Mouse (Mus musculus): Measurements from ENCODE around the gene Cd59a. TPM values are rescaled to one million over a fixed set of nuclear protein-coding genes. Genes with fewer than 3 reads are reported as not detected.

The Cd59a gene
- polyA plus RNA-seq, 1 experiment from 2014 or later: 11.2 TPM

DNA sequence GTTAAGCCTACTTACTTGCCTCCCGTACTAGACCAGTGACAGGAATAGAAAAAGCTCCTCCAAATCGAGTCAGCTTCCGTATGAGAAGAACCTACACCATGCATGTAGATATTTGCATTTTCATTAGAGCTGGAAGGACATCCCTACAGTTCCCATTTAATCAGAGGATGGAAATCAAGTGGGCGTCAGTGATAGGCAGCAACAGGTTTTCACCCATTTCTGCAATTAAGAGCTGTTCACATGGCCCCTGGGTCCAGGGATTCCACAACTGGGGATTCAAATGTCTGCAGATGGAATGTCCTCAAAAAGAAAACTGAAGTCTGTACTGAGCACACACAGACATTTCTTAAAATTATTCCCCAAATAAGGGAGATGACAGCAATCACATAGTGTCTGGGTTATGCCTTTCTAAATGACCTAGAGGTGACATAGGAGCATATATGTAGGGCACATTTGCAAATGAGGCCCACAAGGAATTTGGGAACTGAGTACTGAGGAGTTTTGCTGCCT lies 68.4 kb downstream of the Cd59a start:
- no peak overlapping the region for H3K4me2 ChIP-seq (ENCODE audit: low read length)
- WGBS: 96% methylated on average over 4 of the region's 4 CpGs
- no peak for ATAC-seq (ENCODE audit: low FRiP score, low TSS enrichment)

More for the DNA sequence above, 68.4 kb downstream of the Cd59a start:
- no peak overlapping the region for H3K9ac ChIP-seq (replicated peaks; ENCODE audit: low read length)
- no peak overlapping the region for H3K4me3 ChIP-seq (replicated peaks; ENCODE audit: low read depth, low read length)
- H3K27me3 ChIP-seq (ENCODE audit: control insufficient read depth, insufficient read depth, low read length): no peaks in the 10 kb centered on the region
- no peak for DNase-seq
- no peaks in the 10 kb centered on the region for H3K36me3 ChIP-seq (ENCODE audit: control insufficient read depth, insufficient read depth, low read length)
- no peak overlapping the region for H3K27ac ChIP-seq (replicated peaks; ENCODE audit: low read depth, low read length)
- H3K9me3 ChIP-seq (ENCODE audit: control insufficient read depth, low read length): no peaks in the 10 kb centered on the region
- H3K4me1 ChIP-seq (ENCODE audit: control insufficient read depth, insufficient read depth, low read length): 0 out of 2 replicates have a peak, but pooled peaks cover 10% of the 10 kb centered on the region

Other genes with a start within 250 kb of the Cd59a start
- 25.8 and 31.6 TPM in 2 replicates for gene Lmo2, start 137.8 kb upstream of the Cd59a start, polyA plus RNA-seq (2014; fragmentation: Nextera tagmentation; extraction: Ambion mirVana)
- gene Fbxo3, start 68.1 kb upstream of the Cd59a start, polyA plus RNA-seq (2014; fragmentation: Nextera tagmentation; extraction: Ambion mirVana): 69.7 and 75.6 TPM in 2 replicates
- 2.6 and 2.7 TPM in 2 replicates for gene 4931422A03Rik, start 67.4 kb upstream of the Cd59a start, polyA plus RNA-seq (2014; fragmentation: Nextera tagmentation; extraction: Ambion mirVana)
- not detected in 2 replicates for gene Gm10912, start 30.0 kb upstream of the Cd59a start, polyA plus RNA-seq (2014; fragmentation: Nextera tagmentation; extraction: Ambion mirVana)
- not detected in 2 replicates for gene Gm10799, start 27.3 kb upstream of the Cd59a start, polyA plus RNA-seq (2014; fragmentation: Nextera tagmentation; extraction: Ambion mirVana)
- 0.75 and 1.4 TPM in 2 replicates for gene Cd59b, start 26.0 kb upstream of the Cd59a start, polyA plus RNA-seq (2014; fragmentation: Nextera tagmentation; extraction: Ambion mirVana)
- gene A930018P22Rik, start 27.0 kb downstream of the Cd59a start, polyA plus RNA-seq (2014; fragmentation: Nextera tagmentation; extraction: Ambion mirVana): not detected in 2 replicates

All from midbrain, embryonic 14.5 days (tissue).